Mouse (Mus musculus) kidney, adult 9 months (tissue): ENCODE measurements at regions not wholly inside any gene's neighbourhood (a gene's known extent, or its start where the extent isn't known, plus 50 kb on each side); places are given as distances from the start of the nearest gene placed in this dataset.

Source experiments
- DNase-seq: peaks from one replicate; pipeline ENCODE4 v3.0.0; 2022

DNA sequence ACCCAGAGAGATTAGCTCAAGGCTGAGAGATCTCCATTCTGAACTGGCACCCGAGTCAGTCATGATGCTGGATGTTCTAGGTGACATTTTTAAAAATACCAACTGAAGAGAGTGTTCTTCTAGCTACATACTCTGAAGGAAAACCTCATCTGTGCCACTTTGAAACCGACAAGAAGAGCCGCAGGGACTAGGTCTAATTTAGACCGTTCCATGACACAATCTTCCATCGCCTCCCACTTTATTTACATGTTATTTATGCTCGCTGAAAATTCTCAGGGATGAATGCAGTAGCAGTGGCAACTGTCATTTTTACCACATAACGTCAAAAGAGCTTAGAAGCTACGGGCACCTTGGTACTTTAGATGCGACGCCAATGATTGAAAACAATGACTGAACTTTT, 514.1 kb upstream of the Gm10131 start:
- no peak for DNase-seq

DNA sequence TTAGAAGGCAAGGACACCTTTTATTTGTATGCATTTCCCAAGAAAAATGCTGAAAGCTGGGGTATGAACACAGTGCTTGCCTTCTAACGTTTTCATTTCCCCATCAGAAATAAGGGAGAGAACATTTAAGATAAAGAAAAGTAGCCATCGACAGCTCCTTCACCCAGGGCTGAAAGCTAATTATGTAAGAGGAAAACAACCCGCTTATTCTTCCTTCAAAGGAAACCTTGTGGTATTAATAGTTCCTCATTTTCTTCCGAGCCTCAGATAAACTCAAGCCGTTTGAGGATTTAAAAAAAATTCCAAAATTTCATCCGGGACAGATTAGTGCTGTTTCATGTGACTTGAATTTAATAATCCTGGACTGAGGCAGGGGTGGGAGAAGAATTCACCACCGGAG, 512.2 kb upstream of the Gm10131 start:
- DNase-seq, result no peak

DNA sequence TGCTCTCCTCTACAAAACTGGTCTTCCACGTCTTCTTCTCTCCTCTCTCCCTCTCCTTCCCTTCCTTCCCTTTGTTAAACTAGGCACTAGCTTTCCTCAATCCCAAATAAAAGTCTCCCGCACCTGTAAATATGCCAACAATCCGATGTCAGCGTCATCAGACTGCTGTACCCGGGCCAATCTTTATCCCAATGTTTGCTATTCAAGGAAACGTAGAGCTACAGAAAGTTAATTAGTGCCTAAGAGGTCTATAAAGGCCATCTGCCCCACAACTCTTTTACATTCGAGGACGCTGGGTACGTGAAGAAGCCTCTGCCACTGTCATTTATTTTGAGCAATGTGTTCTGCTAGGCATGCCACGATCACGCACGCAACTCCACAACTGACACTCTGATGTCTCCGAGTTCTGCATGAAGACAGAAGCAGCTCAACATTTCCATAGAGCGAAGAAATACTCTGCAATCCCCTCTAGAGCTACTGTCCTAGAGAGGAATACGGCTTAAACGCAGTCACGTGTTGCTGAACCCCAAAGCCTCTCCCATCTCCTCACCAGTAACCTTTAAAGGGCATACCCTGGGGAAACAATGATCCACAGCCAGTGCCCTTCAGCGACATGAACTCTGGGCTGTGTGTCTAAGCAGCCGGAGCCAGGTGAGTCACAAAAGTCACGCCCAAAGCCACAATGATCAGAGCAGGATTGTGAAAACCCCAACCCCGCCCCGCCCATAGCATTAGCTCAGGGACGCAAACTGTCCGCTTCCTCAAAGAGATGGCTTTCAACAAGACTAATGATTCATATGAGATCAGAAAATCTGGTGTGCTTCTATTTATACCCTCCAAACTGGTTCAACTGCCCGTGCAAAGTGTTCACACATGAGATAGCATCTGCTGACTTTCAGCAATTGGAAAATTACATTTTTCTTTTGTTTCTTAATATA, 510.9 kb upstream of the Gm10131 start:
- no peak for DNase-seq

GRCm38 (mm10) chr8:34618046-34618445, 506.5 kb upstream of the Gm10131 start:
- DNase-seq, result no peak

- no peak for DNase-seq
Measured at GRCm38 (mm10) chr8:34614987-34615386, 503.4 kb upstream of the Gm10131 start.

- no peak for DNase-seq
Measured at GRCm38 (mm10) chr8:34614031-34614526, 502.5 kb upstream of the Gm10131 start.

- DNase-seq, result no peak
Measured at GRCm38 (mm10) chr8:34613138-34613537, 501.6 kb upstream of the Gm10131 start.

DNA sequence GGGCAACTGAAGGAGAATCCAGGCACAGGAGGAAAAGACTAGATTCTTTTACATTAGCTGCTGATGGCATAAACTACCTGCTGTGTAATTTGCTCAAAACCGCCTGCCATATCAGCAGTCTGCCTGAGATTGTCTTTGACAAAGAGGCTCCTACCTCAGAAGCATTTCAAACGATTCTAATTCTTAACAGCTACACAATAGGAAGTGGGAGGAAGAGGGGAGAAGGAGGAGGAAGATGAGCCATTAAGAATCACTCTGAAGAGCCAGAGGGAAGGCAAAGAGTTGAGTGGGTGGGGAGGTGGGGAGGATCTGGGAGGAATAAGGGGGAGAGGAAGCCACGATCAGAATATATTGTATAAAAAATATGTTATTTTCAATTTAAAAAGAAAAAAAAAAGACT, 500.9 kb upstream of the Gm10131 start:
- no peak for DNase-seq

DNA sequence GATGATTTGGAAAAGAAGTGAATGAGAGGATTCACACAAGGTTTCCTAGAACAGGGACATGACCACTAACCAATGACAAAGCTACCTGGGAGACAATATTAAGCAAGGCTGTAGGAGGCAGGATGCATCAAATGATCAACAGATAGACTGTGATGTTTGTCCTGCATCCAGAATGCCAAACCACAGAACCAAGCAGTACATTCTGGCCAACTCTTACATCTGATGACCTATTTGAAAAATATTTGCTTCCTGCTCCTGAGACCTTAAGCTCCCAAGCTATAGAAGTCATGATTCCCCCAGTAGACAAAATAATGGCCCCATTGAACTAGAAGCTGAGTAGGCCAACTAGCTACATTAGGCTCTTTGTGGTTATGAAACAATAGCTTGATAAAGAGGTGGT, 498.6 kb upstream of the Gm10131 start:
- no peak for DNase-seq

DNA sequence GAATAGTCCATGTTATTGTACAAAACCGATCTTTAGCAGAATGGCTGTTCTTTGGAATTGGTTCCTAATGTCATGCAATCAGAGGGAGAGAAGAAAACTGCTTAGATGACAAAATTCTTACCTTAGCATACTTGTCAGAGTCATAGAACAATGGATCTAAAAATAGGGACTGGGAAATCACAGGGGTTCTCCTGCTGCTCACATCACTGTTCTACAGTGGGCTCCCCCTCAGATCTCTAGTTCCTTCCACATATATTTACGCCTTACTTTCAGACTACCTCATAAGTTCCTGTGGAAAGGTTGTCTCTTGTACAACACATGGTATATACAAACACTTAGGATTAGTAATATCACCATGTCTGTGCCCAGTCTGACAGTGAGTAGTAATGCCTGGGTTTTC, 495.9 kb upstream of the Gm10131 start:
- DNase-seq, result no peak

DNA sequence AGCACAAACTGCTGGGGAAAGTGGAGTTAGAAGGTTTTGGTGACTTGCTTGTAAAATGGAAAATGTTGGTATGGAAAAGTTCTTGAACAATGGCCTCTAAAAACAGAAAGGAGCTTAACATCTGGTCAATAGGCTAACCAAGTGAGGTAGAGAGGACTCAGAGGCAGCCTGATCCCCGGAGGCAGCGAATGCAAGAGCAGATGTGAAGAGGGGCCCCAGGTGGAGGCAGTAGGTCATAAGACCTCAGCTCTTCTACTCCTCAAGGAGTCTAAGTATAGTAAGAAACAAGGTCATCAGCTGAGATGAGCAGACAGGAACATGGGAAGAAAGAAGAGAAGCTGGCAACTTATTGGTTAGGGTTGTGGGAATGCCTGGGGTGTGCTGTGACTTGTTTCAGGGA, 493.5 kb upstream of the Gm10131 start:
- DNase-seq, result no peak

DNA sequence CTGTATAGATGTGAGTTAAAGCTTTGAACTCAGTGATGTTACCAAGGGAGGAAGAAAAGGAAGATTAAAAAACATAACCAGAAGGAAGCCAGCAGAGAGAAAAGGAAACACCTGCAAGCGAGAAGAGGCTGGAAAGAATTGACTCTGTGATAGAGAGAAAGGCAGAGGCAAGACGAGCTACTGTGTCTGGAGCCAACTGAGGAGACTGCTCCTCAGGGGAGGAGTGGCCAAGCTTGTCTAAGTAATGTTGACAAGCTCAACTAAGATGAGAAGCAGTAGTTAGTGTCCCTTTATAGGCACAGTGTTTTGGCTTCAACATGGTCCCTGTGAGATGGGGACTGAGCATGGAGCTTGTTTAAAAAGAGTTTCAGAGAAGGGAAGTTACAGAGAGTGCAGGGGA, 493.0 kb upstream of the Gm10131 start:
- no peak for DNase-seq

GRCm38 (mm10) chr8:34601426-34601953, 490.0 kb upstream of the Gm10131 start:
- no peak for DNase-seq

DNA sequence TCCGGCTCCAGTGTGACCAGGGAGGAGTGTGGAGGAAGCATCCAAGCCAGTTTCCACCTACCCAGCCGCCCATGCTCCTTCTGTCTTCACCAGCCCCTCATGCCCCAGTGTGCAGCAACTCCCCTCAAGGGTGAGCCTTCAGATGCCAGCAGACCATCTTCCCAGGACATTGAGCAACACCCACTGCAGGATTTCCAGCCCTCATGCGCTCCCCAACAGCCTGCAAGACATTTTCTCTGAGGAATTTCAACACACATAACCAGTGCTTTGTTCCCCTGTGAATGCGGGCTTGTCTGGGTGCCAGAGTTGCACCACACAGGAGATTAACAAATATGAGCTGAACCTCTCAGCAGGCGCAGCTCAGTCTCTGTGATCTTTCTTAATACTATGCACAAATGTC, 489.3 kb upstream of the Gm10131 start:
- DNase-seq, result peak; percentile 2

- DNase-seq, result no peak
Measured at GRCm38 (mm10) chr8:34596593-34596992, 485.1 kb upstream of the Gm10131 start.

DNA sequence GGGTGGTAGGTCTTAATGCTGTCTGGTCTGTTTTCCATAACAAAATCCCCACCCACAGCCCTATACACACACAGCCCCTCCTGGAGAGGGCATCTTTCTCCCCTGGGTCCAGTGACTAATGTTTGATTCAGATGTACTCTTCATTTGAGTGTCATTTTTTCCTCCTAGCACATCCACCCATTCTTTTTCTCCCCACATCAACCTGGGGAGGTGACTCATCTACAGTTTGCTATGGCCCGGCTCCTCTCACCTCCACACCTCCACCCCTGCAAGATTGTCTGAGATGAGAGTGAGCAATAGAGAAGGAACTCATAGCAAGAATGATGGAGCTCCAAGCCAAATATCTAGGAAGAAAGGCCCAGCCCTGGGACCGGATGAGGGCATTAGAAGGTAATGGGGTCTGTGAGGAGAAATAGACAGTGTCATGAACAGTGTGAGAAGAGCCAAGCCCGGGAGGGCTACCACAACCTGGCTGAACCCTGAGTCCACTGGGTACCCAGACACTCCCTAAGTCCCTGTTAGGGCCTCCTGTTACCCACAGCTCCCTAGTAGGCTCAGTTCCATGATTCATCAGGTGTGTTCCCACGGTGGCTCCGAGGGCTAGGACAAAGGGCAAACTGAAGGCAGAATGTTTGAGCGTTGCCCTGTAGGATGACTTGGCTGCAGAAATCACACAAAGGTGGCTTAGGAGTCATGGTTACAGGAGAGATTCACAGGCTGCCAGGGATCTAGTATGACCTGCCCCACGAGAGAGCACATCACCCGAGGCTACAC, 479.6 kb upstream of the Gm10131 start:
- DNase-seq, result no peak

GRCm38 (mm10) chr8:34578043-34578442, 466.5 kb upstream of the Gm10131 start:
- no peak for DNase-seq

DNA sequence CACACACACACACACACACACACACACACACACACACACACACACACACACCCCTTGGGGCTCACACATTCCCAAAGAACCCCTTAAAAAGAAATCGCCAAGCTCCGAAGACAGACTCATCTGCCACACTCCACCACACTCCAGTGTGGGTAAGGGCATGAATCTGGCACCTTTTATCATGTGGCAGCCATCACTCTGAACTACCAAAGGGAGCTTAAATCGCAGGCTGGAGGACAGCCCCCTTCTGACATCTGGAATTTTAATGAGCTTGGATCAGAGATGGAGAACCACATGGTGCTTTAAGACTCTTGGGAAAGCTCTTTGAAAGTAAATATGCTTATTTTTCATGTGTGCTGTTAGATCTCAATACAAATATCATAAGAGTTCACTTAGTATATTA, 462.5 kb upstream of the Gm10131 start:
- DNase-seq, result no peak

DNA sequence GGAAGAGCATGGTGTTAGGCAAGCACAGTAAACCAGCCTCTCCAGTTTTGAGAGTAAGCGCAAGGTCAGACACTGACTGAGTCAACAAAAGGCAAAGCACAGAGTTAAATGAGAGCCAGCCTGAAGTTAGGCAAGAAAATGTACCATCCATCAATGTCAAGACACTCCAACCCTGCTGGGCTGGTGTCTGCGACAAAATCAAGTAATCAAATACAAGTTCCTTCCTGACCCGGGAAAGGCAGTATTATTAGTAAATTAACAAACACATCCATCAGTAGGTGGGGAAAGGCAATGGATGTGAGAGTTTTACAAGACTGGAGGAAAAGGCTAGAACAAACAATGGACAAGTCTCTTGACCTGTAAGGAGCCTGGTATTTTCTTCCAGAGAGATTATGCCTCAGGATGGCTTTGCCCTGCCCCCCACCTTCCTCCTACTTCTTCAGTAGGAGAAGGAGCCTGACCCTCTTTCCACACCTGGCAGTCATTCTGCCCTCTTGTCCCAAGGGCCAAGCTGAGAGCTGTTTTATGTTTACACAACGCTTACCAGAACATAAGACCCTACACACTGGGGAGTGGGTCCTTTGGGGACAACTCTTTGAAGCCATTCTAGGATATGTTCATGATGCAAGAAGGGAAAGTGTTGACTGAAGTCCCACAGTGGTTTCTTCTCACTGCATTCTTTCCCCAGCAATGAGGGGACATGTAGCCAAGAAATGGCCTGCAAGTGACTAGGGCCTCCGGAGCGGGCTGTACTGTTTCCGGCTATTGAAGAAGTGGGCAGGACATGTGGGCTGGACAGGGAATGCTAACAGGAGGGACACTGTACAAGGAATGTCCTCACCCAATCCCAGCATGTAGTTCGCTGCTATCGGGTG, 461.7 kb upstream of the Gm10131 start:
- DNase-seq, result peak; percentile 4

DNA sequence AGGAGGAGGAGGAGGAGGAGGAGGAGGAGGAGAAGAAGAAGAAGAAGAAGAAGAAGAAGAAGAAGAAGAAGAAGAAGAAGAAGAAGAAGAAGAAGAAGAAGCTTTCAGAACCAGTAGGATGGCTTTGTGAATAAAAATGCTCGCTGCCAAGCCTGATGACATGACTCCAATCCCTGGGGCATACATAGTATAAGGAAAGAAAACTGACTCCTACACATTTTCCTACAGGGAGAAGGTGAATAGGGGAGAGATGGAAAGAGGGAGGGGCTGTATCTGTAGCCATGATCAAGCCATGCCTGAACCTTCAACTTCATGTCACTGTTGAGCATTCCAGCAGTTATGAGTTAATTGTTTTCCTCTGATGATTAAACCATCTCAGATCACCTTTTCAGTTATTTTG, 460.2 kb upstream of the Gm10131 start:
- DNase-seq, result no peak

DNA sequence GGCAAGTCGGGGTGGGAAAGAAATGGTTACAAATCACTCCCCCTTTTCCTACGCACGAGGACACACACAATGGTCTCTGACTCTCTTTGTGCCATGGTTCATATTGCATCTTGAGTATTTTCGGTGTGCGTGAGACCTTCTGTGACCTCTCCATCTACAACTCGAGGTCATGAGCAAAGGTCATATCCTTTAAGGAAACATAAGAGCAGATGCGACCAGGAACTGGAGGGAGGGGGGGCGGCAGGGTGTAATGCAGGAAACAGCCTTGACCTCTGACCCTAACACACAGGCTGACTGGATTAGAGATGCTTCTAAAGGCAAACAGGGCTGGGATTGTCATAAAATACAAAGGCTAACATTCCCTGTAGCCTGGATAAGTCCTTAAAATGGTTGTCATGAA, 450.7 kb upstream of the Gm10131 start:
- DNase-seq, result no peak

DNA sequence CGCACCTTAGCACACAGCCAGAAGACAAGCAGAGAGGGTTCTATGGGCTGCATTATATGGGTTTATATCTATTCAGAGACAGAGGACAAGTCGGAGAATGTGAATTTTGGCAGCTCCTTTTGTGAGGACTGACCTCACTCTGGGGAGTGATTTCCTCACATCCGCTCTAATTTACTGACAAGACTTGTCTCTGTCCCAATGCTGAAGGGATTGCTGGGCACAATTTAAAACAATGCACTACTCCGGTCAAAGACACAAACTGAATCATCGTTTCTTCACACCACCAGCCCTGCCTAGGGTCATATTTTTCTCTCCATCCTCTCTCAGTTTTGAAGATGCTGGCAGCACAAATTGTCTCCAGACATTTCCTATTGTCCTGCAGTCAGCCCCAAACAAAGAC, 438.2 kb upstream of the Gm10131 start:
- peak; percentile 3 for DNase-seq

GRCm38 (mm10) chr8:34546815-34547214, 435.3 kb upstream of the Gm10131 start:
- no peak for DNase-seq
